Mouse (Mus musculus): ENCODE measurements around the gene Sema5a. TPM values are rescaled to one million over a fixed set of nuclear protein-coding genes. Genes with fewer than 3 reads are reported as not detected.

Gene Sema5a
- total and polyA plus RNA-seq, 3 experiments = 0.17 to 0.27 (median 0.17) TPM

DNA sequence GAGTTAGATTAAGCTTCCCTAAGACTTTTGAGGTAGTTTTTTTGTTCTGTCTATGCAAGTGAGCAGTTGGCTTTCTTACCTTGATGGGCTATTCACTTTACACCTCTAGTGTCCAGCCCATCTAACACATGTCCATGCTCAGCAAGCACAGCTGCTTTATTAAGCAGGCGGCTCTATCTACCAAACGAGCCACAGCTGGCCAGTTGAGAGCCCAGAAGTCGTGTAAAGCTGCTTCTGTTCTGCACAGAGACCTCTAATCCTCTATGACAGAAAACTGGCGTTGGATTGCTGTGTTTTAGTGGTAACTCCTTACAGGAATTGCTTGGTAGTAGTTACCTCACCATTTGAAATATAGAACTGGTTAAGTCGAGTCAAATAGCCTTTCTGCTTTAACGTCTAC, 126.8 kb downstream of the Sema5a start:
- Histone ChIP-seq H3K36me3 (replicated peaks in 1 of 2; ENCODE audit: control insufficient read depth in 1 of 2, insufficient read depth in 1 of 2, low read length in 1 of 2) (no peaks in the 10 kb centered on the region), H3K4me3 (replicated peaks in 1 of 3; ENCODE audit: low read depth in 2 of 3, low read length in 2 of 3, poor library complexity in 1 of 3) (no peak overlapping the region), H3K27me3 (replicated peaks) (no peaks in the 10 kb centered on the region), H3K9ac (ENCODE audit: insufficient read depth, low read depth) (no peak overlapping the region), H3K9me3 (replicated peaks; ENCODE audit: low read length) (no peaks in the 10 kb centered on the region), H3K79me2 (replicated peaks; ENCODE audit: control insufficient read depth, extremely low read depth, insufficient read depth, poor library complexity, severe bottlenecking) (no peaks in the 10 kb centered on the region), H3K27ac (ENCODE audit: insufficient read depth, low read depth) (no peak overlapping the region), H3K4me2 (ENCODE audit: insufficient read depth, low read depth, poor library complexity, severe bottlenecking) (no peak overlapping the region), H3K4me1 (ENCODE audit: control insufficient read depth in 1 of 2, insufficient read depth in 2 of 2) (peaks cover 0 to 3% of the 10 kb centered on the region in 2 experiments; a peak in 1 of 4 replicates)
- dilution Hi-C loops (cut with MboI; ENCODE audit: extremely low pct_ligation_motif_present, extremely low pct_unique_long_range_greater_than_20kb, low sequenced_read_pairs) = no loop called here
- in situ Hi-C loops (cut with MboI; ENCODE audit: low pct_ligation_motif_present, low pct_unique_long_range_greater_than_20kb, low sequenced_read_pairs) = no loop called here
- no peak for TF ChIP-seq ZMIZ1 (IDR thresholded peaks at IDR 0.05; ENCODE audit: low read depth, low read length)
- TF ChIP-seq POLR2A (IDR thresholded peaks at IDR 0.05; ENCODE audit: low read depth, low read length) = no peak
- DNase-seq (ENCODE audit: extremely low read depth) = no peak

DNA sequence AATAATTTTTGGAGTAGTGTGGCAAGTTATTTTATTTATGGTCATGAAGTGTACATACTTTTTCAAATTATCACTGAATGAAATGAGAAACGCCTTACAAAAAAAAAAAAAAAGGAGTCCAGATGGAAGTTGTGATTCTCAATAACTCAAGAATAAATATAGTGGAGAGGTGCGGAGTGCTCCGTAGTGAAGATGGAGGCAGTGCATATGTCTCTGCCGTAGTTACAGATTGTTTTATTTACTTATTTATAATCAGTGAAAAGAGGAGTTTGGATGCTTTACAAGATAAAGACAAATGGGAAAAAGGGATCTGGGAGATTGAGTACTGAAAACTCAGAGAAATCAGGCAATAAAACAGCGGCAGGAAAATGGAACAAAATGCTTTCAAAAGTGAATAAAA, 131.7 kb downstream of the Sema5a start:
- dilution Hi-C loops (cut with MboI; ENCODE audit: extremely low pct_ligation_motif_present, extremely low pct_unique_long_range_greater_than_20kb, low sequenced_read_pairs) = no loop called here
- H3K36me3 ChIP-seq (replicated peaks in 1 of 2; ENCODE audit: control insufficient read depth in 1 of 2, insufficient read depth in 1 of 2, low read length in 1 of 2) = no peaks in the 10 kb centered on the region
- H3K27me3 ChIP-seq (replicated peaks) = no peaks in the 10 kb centered on the region
- in situ Hi-C loops (cut with MboI; ENCODE audit: low pct_ligation_motif_present, low pct_unique_long_range_greater_than_20kb, low sequenced_read_pairs) = no loop called here
- H3K9me3 ChIP-seq (replicated peaks; ENCODE audit: low read length) = no peaks in the 10 kb centered on the region
- no peaks in the 10 kb centered on the region for H3K4me1 ChIP-seq (ENCODE audit: control insufficient read depth in 1 of 2, insufficient read depth in 2 of 2)
- H3K27ac ChIP-seq (ENCODE audit: insufficient read depth, low read depth) = no peak overlapping the region
- TF ChIP-seq NELFE (IDR thresholded peaks at IDR 0.05; ENCODE audit: low read depth, low read length) (no peak), USF1 (IDR thresholded peaks at IDR 0.05; ENCODE audit: low read depth, low read length) (no peak), IRF4 (IDR thresholded peaks at IDR 0.05; ENCODE audit: low read depth, low read length) (no peak), GABPA (IDR thresholded peaks at IDR 0.05; ENCODE audit: insufficient replicate concordance, low read depth, low read length) (no peak), USF2 (conservative IDR thresholded peaks at IDR 0.05; ENCODE audit: low read depth, low read length) (no peak), ZMIZ1 (IDR thresholded peaks at IDR 0.05; ENCODE audit: low read depth, low read length) (no peak), MYC (IDR thresholded peaks at IDR 0.05; ENCODE audit: low read depth, low read length) (no peak), ZKSCAN1 (IDR thresholded peaks at IDR 0.05; ENCODE audit: borderline replicate concordance, low read depth, low read length) (no peak), E2F4 (IDR thresholded peaks at IDR 0.05; ENCODE audit: insufficient replicate concordance, low read depth, low read length) (no peak), CHD2 (IDR thresholded peaks at IDR 0.05; ENCODE audit: low read length) (no peak), BHLHE40 (IDR thresholded peaks at IDR 0.05; ENCODE audit: low read depth, low read length) (no peak), MAX (IDR thresholded peaks at IDR 0.05; ENCODE audit: low read length) (no peak), MXI1 (IDR thresholded peaks at IDR 0.05; ENCODE audit: low read depth, low read length) (no peak), JUND (conservative IDR thresholded peaks at IDR 0.05; ENCODE audit: low read depth, low read length) (no peak), POLR2A (IDR thresholded peaks at IDR 0.05; ENCODE audit: low read depth, low read length) (no peak), MAFK (IDR thresholded peaks at IDR 0.05; ENCODE audit: insufficient replicate concordance, low read length) (no peak), RCOR1 (conservative IDR thresholded peaks at IDR 0.05; ENCODE audit: low read depth, low read length) (no peak), RAD21 (IDR thresholded peaks at IDR 0.05; ENCODE audit: low read depth, low read length) (no peak), HCFC1 (IDR thresholded peaks at IDR 0.05; ENCODE audit: low read depth, low read length) (no peak)
- no peak for DNase-seq (ENCODE audit: extremely low read depth)
- no peak overlapping the region for H3K4me2 ChIP-seq (ENCODE audit: insufficient read depth, low read depth, poor library complexity, severe bottlenecking)
- no peak overlapping the region for H3K4me3 ChIP-seq (replicated peaks in 1 of 3; ENCODE audit: low read depth in 2 of 3, low read length in 2 of 3, poor library complexity in 1 of 3)
- no peak overlapping the region for H3K9ac ChIP-seq (ENCODE audit: insufficient read depth, low read depth)
- H3K79me2 ChIP-seq (replicated peaks; ENCODE audit: control insufficient read depth, extremely low read depth, insufficient read depth, poor library complexity, severe bottlenecking) = no peaks in the 10 kb centered on the region

All from CH12.LX (cell line).